In genomic region chr17:85563391-85563790, GRCm38 (mm10) we compare ENCODE assay signal across 31 mouse cellular contexts. TPM values are rescaled to one million over a fixed set of nuclear protein-coding genes. Genes with fewer than 3 reads are reported as not detected.
DNase-seq lines count a peak whose midpoint lies in the region; ATAC-seq and TF ChIP-seq lines count a peak whose summit lies in the region.
"Had no signal": no experiment of that assay in that cellular context is flagged by ENCODE, and none has a peak within 500 bp of the region (broad histone marks: within the 10 kb centered on the region; RNA-seq: fewer than 3 reads in every experiment).

No protein-coding gene starts in this region.

- 48% methylated on average over 8 of the region's 8 CpGs for WGBS in heart, adult 2 months
- 40% methylated on average over 8 of the region's 8 CpGs for WGBS in heart, embryonic 14.5 days
- 45% methylated on average over 8 of the region's 8 CpGs for WGBS in heart, embryonic 12.5 days
- WGBS in midbrain, embryonic 10.5 days = 83% methylated on average over 8 of the region's 8 CpGs
- 81% methylated on average over 8 of the region's 8 CpGs for WGBS in midbrain, embryonic 14.5 days

- TF ChIP-seq CTCF in heart, adult 2 months (IDR thresholded peaks at IDR 0.05) = no peak

- H3K4me1 ChIP-seq in heart, adult 2 months (ENCODE audit: control insufficient read depth, insufficient read depth, low read length) = no peaks in the 10 kb centered on the region
- peaks cover 6 to 8% of the 10 kb centered on the region in 2 experiments; a peak in 2 of 4 replicates for H3K4me1 ChIP-seq in heart, embryonic 14.5 days (ENCODE audit: control insufficient read depth in 2 of 2, insufficient read depth in 2 of 2, low read length in 2 of 2)
- peaks cover 21% of the 10 kb centered on the region for H3K4me1 ChIP-seq in heart, embryonic 12.5 days (replicated peaks)
- H3K4me1 ChIP-seq in midbrain, embryonic 10.5 days = peaks cover 6% of the 10 kb centered on the region; the same call in 1 of the 2 replicates
- H3K4me1 ChIP-seq in midbrain, embryonic 14.5 days (ENCODE audit: control insufficient read depth, insufficient read depth, low read length) = no peaks in the 10 kb centered on the region
- H3K4me1 ChIP-seq: forebrain, embryonic 12.5 days; hindbrain, embryonic 15.5 days had no signal

- no peak overlapping the region for H3K27ac ChIP-seq in heart, adult 2 months
- H3K27ac ChIP-seq in heart, embryonic 14.5 days (replicated peaks in 1 of 2; ENCODE audit: control insufficient read depth in 1 of 2, insufficient read depth in 1 of 2, low read depth in 2 of 2, low read length in 2 of 2) = no peak overlapping the region
- no peak overlapping the region for H3K27ac ChIP-seq in heart, embryonic 12.5 days (ENCODE audit: poor library complexity, severe bottlenecking)
- no peak overlapping the region for H3K27ac ChIP-seq in midbrain, embryonic 10.5 days (replicated peaks)
- H3K27ac ChIP-seq in midbrain, embryonic 14.5 days (replicated peaks; ENCODE audit: low read depth, low read length) = no peak overlapping the region
- H3K27ac ChIP-seq: embryonic facial prominence, embryonic 10.5 days; embryonic facial prominence, embryonic 13.5 days; forebrain, embryonic 12.5 days; forebrain, embryonic 15.5 days; hindbrain, embryonic 12.5 days; hindbrain, embryonic 15.5 days had no signal

- no peaks in the 10 kb centered on the region for H3K9me3 ChIP-seq in heart, embryonic 14.5 days (ENCODE audit: control insufficient read depth, low read length)
- peaks cover 11% of the 10 kb centered on the region; the same call in 1 of the 2 replicates for H3K9me3 ChIP-seq in heart, embryonic 12.5 days (replicated peaks)
- peaks cover 8% of the 10 kb centered on the region; the same call in 1 of the 2 replicates for H3K9me3 ChIP-seq in midbrain, embryonic 10.5 days (replicated peaks)
- no peaks in the 10 kb centered on the region for H3K9me3 ChIP-seq in midbrain, embryonic 14.5 days (ENCODE audit: control insufficient read depth, low read length)
- H3K9me3 ChIP-seq: embryonic facial prominence, embryonic 13.5 days; forebrain, embryonic 12.5 days; forebrain, embryonic 15.5 days; hindbrain, embryonic 15.5 days had no signal

- TF ChIP-seq EP300 in heart, adult 2 months (IDR thresholded peaks at IDR 0.05; ENCODE audit: insufficient read depth, low read depth, low read length) = no peak

- no peak for TF ChIP-seq POLR2A in heart, adult 2 months (IDR thresholded peaks at IDR 0.05; ENCODE audit: insufficient read depth, low read depth, low read length)

- no peaks in the 10 kb centered on the region for H3K79me2 ChIP-seq in heart, adult 2 months (replicated peaks; ENCODE audit: control insufficient read depth, insufficient read depth, low read length)

- H3K27me3 ChIP-seq in heart, adult 2 months (ENCODE audit: control insufficient read depth, insufficient read depth, low read length) = no peaks in the 10 kb centered on the region
- H3K27me3 ChIP-seq in heart, embryonic 14.5 days (ENCODE audit: control insufficient read depth, insufficient read depth, low read length) = no peaks in the 10 kb centered on the region
- H3K27me3 ChIP-seq in heart, embryonic 12.5 days (replicated peaks) = 0 out of 2 replicates have a peak, but pooled peaks cover 7% of the 10 kb centered on the region
- no peaks in the 10 kb centered on the region for H3K27me3 ChIP-seq in midbrain, embryonic 10.5 days (ENCODE audit: low read depth, poor library complexity, severe bottlenecking)
- H3K27me3 ChIP-seq in midbrain, embryonic 14.5 days (ENCODE audit: control insufficient read depth, insufficient read depth, low read length) = no peaks in the 10 kb centered on the region
- H3K27me3 ChIP-seq: embryonic facial prominence, embryonic 13.5 days; hindbrain, embryonic 12.5 days; hindbrain, embryonic 15.5 days had no signal

- H3K4me3 ChIP-seq in heart, adult 2 months = no peak overlapping the region
- H3K4me3 ChIP-seq in heart, embryonic 14.5 days (ENCODE audit: control insufficient read depth in 1 of 2, insufficient read depth in 1 of 2, low read depth in 1 of 2, low read length in 2 of 2) = no peak overlapping the region
- no peak overlapping the region for H3K4me3 ChIP-seq in heart, embryonic 12.5 days
- no peak overlapping the region for H3K4me3 ChIP-seq in midbrain, embryonic 10.5 days
- no peak overlapping the region for H3K4me3 ChIP-seq in midbrain, embryonic 14.5 days (replicated peaks; ENCODE audit: low read depth, low read length)
- H3K4me3 ChIP-seq: embryonic facial prominence, embryonic 10.5 days; embryonic facial prominence, embryonic 13.5 days; erythroblast, embryonic 14.5 days; forebrain, embryonic 12.5 days; forebrain, embryonic 15.5 days; hindbrain, embryonic 12.5 days; hindbrain, embryonic 15.5 days had no signal

- H3K4me2 ChIP-seq in heart, embryonic 14.5 days (ENCODE audit: low read length) = peak overlapping the region; percentile 17; the same call in 1 of the 2 replicates
- H3K4me2 ChIP-seq in heart, embryonic 12.5 days = no peak overlapping the region
- no peak overlapping the region for H3K4me2 ChIP-seq in midbrain, embryonic 14.5 days (ENCODE audit: low read length)
- H3K4me2 ChIP-seq: embryonic facial prominence, embryonic 13.5 days; forebrain, embryonic 12.5 days; forebrain, embryonic 15.5 days; hindbrain, embryonic 12.5 days had no signal

- peak; percentile 60 for DNase-seq in heart, adult 11 months
- DNase-seq in heart, adult 2 months = no peak
- peak; percentile 5 for DNase-seq in midbrain, embryonic 10.5 days (ENCODE audit: low spot score)
- DNase-seq in midbrain, embryonic 14.5 days = no peak
- peak; percentile 9 to 53 for DNase-seq in urinary bladder, postnatal 4 days (ENCODE audit: low spot score in 2 of 2)
- DNase-seq in urinary bladder, postnatal 10 days (ENCODE audit: low spot score) = no peak
- DNase-seq: adrenal gland, adult 8-10 months; adrenal gland, postnatal 25 days; cerebellum, adult 11-12 months; cerebellum, adult 8-10 months; cerebellum, postnatal 10 days; cerebellum, postnatal 36 days; embryo, embryonic 11 days; gastrocnemius, postnatal 25 days; heart, postnatal 14 days had no signal

- intact Hi-C loops in heart, adult 2 months (cut with DNase I) = no loop called here

- no peak for ATAC-seq in heart, embryonic 14.5 days (ENCODE audit: insufficient number of reproducible peaks, insufficient read depth, low FRiP score, low read depth)
- no peak for ATAC-seq in heart, embryonic 12.5 days (ENCODE audit: insufficient number of reproducible peaks, low FRiP score)
- no peak for ATAC-seq in midbrain, embryonic 14.5 days (ENCODE audit: low FRiP score, low TSS enrichment)
- ATAC-seq: activated CD4-positive, CD25-positive, alpha-beta regulatory T cell, adult 4 months had no signal

- no peak overlapping the region for H3K9ac ChIP-seq in heart, adult 2 months (ENCODE audit: low read depth, low read length)
- H3K9ac ChIP-seq in heart, embryonic 14.5 days (ENCODE audit: low read length) = no peak overlapping the region
- no peak overlapping the region for H3K9ac ChIP-seq in heart, embryonic 12.5 days
- H3K9ac ChIP-seq in midbrain, embryonic 14.5 days (replicated peaks; ENCODE audit: low read length) = no peak overlapping the region
- H3K9ac ChIP-seq: embryonic facial prominence, embryonic 13.5 days; forebrain, embryonic 12.5 days; forebrain, embryonic 15.5 days; hindbrain, embryonic 12.5 days; hindbrain, embryonic 15.5 days had no signal

- H3K36me3 ChIP-seq in heart, adult 2 months (ENCODE audit: control insufficient read depth, insufficient read depth, low read length) = no peaks in the 10 kb centered on the region
- no peaks in the 10 kb centered on the region for H3K36me3 ChIP-seq in heart, embryonic 14.5 days (ENCODE audit: control insufficient read depth, insufficient read depth, low read length)
- H3K36me3 ChIP-seq in heart, embryonic 12.5 days = no peaks in the 10 kb centered on the region
- H3K36me3 ChIP-seq in midbrain, embryonic 10.5 days = no peaks in the 10 kb centered on the region
- no peaks in the 10 kb centered on the region for H3K36me3 ChIP-seq in midbrain, embryonic 14.5 days (ENCODE audit: control insufficient read depth, insufficient read depth, low read length)
- H3K36me3 ChIP-seq: embryonic facial prominence, embryonic 10.5 days; embryonic facial prominence, embryonic 13.5 days; forebrain, embryonic 12.5 days; forebrain, embryonic 15.5 days; hindbrain, embryonic 12.5 days; hindbrain, embryonic 15.5 days had no signal

RNA-seq across cellular contexts. Expression of gene Six3, which starts 50.0 kb away (rescaled TPM):
- not detected for total RNA-seq in heart, adult 2 months (2021)
- polyA plus RNA-seq in heart, adult 2 months (2012; rRNA removed) = 0.06 TPM in 1 of 2 replicates, not detected in the other
- not detected in 2 replicates for polyA plus RNA-seq in heart, embryonic 14.5 days (2014; fragmentation: Nextera tagmentation; extraction: Ambion mirVana)
- not detected in 2 replicates for polyA plus RNA-seq in heart, embryonic 12.5 days (2016; fragmentation: Nextera tagmentation; extraction: Ambion mirVana)
- 4.0 and 7.9 TPM in 2 replicates for polyA plus RNA-seq in midbrain, embryonic 10.5 days (2016; fragmentation: Nextera tagmentation; extraction: Ambion mirVana)
- polyA plus RNA-seq in midbrain, embryonic 14.5 days (2014; fragmentation: Nextera tagmentation; extraction: Ambion mirVana) = 19.9 and 20.2 TPM in 2 replicates
- total RNA-seq: adrenal gland, adult 8-10 months; adrenal gland, postnatal 25 days; ES-E14; gastrocnemius, adult 8-10 months; gastrocnemius, postnatal 25 days; heart, adult 8-10 months; heart, postnatal 14 days; hematopoietic stem cell, adult 5-6 weeks had no signal
- polyA plus RNA-seq: activated CD4-positive, CD25-positive, alpha-beta regulatory T cell, adult 4 months; erythroblast, embryonic 14.5 days; gonadal fat pad, adult 2 months; heart, embryonic 16.5 days had no signal

Comparison
In these comparisons a context has a peak if more than half of its experiments do, and no peak if none do; other contexts are left out.
1. DNase-seq: peak in heart, adult 11 months (single experiment), midbrain, embryonic 10.5 days (single experiment) and urinary bladder, postnatal 4 days (2 of 2); none in heart, adult 2 months (0 of 2), midbrain, embryonic 14.5 days (single experiment) and urinary bladder, postnatal 10 days (single experiment).